Mouse (Mus musculus) Patski (cell line): Measurements from ENCODE around the gene Ndufaf3. TPM values are rescaled to one million over a fixed set of nuclear protein-coding genes. Genes with fewer than 3 reads are reported as not detected.
A peak's percentile ranks its signal among the peaks of the same experiment; 100 is the strongest.

ENCODE experiments used
- ATAC-seq: fragments of 100-300 bp; one replicate; pipeline ENCODE4 v1.8.0; 2021
- CTCF ChIA-PET: fragments of 350-600 bp; sonication (Branson Sonifier 250); formaldehyde crosslinking; loops from one replicate; lab custom pipeline; 2022; ENCODE audit warnings: inconsistent platforms; lab: Charles Lee
- POLR2A ChIA-PET: fragments of 350-600 bp; sonication (Branson Sonifier 250); formaldehyde crosslinking; loops from one replicate; lab custom pipeline; 2022; ENCODE audit warnings: antibody characterized with exemption, inconsistent platforms; lab: Charles Lee
- DNase-seq: peaks from one replicate; pipeline ENCODE4 v3.0.0-alpha.2; 2011; ENCODE audit warnings: low read depth, low spot score
- H3K27me3 ChIP-seq: fragments of 371-371 bp; one replicate; pipeline ENCODE4 v1.5.1; 2021
- CTCF ChIP-seq: fragments of 100-300 bp; IDR thresholded peaks from one replicate; pipeline ENCODE4 v1.5.1; 2021
- in situ Hi-C: fragments of 300-500 bp; cut with MboI; formaldehyde crosslinking; loops from 3 replicates; pipeline ENCODE4 v1.11.1; 2018; ENCODE audit warnings: low pct_unique_long_range_greater_than_20kb, mixed read lengths
- polyA plus RNA-seq: library from polyadenylated mRNA; unstranded; gene quantifications from one replicate; pipeline ENCODE4 v1.2.3, GENCODE M21; 2021

Ndufaf3 gene
- polyA plus RNA-seq, 1 experiment from 2014 or later = 58.4 TPM

DNA sequence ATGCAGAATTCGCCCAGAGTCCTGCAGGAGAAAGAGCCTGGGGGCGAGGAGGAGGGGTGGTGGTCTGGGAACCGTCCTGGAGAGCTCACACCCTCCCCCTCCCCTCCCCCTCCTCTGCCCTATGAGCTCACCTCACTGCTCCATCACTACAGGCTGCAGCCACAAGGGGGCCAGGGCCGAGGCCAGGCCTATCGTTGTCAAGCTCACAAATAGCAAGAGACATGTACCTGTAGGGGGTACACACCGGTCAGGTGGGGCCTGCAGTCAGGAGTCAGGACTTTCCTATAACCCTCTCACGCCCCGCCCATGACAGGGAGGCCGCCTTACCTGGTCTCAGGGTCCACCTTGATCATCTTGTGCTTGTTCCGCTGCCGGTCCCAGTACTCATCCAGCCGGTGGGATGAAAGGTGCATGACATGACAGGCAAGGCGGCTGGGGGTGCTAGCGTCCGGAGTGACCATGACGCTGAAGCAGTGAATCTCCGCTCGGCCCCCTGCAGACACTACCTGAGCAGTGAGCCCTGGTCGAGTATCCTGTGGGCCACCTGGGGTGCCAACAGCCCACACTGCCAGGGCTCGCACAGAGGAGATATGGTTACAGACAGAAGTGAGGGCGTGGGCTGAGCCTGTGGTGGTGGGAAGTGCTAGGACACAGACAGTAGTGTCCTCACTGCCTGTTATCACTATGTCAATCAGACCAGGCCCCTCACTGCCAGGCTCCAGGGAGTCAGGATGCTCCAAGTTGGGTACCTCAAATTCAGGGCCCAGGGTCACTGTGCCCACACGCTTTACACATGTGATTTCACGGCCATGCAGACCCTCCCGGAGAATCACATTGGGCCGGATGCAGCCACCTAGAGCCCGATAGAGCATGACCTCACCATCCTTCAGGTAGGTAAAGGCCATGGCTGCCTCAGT, 6.8 kb upstream of the Ndufaf3 start:
- no peaks in the 10 kb centered on the region for H3K27me3 ChIP-seq
- no peak for TF ChIP-seq CTCF
- DNase-seq (no peak), ATAC-seq (no peak)
- in situ Hi-C loops = no loop called here
- ChIA-PET POLR2A (interaction anchor here (1.1 kb wide), 1 partner anchor 23 kb away, joined by 3 read pairs; no protein-coding TSS in a partner anchor), CTCF (interaction anchor here (1.2 to 2.2 kb wide), 2 partner anchors 23 to 72 kb away, joined by 4 to 5 read pairs; no protein-coding TSS in a partner anchor)

DNA sequence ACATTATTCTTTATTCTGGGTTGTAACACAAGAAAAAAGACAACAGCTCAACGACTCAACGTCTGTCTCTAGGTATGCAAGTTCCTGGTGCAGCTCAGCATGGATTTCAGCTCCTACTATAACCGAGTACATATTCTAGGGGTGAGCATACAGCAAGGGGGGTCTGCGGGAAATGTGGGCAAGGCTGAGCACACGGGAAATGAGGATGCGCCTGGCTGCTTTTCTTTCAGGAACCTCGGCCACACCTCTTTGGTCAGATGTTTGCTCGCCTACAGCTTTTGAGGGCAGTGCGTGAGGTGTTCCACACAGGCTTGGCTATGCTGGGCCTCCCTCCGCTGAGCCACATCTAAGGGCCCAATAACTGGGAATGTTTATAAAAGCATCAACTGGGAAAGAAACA, 5.1 kb upstream of the Ndufaf3 start:
- no peaks in the 10 kb centered on the region for H3K27me3 ChIP-seq
- no peak for TF ChIP-seq CTCF
- POLR2A ChIA-PET = interaction anchor here (0.6 kb wide), 1 partner anchor 264 kb away, joined by 3 read pairs; no protein-coding TSS in a partner anchor
- CTCF ChIA-PET = no interaction called here
- in situ Hi-C loops = no loop called here
- ATAC-seq (no peak), DNase-seq (no peak)

DNA sequence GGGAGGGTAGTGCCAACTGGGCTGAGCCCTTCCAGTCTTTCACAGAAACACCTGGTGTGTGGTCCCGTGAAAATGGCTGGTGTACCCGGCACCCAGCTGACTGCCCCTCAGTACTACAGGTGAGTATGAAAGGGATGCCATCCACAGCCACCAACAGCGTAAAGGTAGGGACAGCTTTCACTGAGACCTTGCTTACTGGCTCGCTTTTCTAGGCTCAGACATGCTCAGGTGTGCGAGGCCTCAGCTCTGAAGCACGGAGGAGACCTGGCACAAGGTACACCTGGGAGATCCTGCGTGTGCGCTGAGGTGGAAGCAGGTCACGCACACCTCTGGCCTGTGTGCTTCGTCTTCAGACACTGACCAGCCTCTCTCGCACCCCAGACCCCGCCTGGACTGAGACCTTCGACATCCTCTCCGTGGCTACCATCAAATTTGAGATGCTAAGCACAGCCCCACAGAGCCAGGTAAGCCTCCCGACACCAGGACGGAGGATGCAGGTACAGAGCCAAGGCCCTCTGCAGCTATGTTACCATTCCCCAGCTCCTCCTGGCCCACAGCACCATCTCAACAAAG, 4.3 kb upstream of the Ndufaf3 start:
- ChIA-PET POLR2A (interaction anchor here (0.6 kb wide), 1 partner anchor 47 kb away, joined by 3 read pairs; no protein-coding TSS in a partner anchor), CTCF (interaction anchor here (0.9 kb wide), 1 partner anchor 49 kb away, joined by 3 read pairs; no protein-coding TSS in a partner anchor)
- no peak for ATAC-seq
- H3K27me3 ChIP-seq = no peaks in the 10 kb centered on the region
- no peak for DNase-seq
- no peak for TF ChIP-seq CTCF
- in situ Hi-C loops = no loop called here

DNA sequence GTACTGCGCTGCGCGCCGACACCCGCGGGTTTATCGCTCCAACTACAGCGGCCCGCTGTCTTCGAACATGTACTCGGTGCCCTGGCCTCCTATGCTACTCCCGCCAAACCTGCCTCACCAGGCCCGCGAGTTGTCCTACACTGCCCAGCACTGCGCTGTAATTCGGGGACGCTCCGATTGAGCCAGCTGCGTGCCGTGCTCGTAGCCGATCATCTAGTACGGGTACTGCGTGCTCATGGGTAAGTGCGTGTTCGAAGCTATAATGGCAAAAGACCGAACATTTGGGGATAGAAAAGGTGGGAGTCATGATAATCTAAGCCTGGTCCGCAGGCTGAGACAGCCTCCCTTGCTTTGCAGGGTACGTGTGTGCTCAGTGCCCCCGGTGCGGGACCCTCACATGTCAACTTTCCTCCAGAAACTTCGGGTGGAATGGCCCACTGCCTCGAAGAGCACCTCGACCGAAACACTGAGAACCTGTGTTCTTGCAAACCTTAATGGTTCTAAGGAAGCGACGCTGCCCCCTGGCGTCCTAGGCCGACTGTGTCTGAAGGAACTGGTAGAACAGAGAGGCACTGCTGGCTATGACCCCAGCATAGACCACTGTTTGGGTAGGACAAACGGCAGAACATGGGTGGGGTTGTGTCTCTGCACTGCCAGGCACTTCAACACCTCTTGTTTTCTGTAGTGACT, 3.1 kb upstream of the Ndufaf3 start:
- no peak for DNase-seq
- POLR2A ChIA-PET = no interaction called here
- ATAC-seq = peak; percentile 15
- in situ Hi-C loops = no loop called here
- H3K27me3 ChIP-seq = no peaks in the 10 kb centered on the region
- CTCF ChIA-PET = interaction anchor here (0.9 to 1.6 kb wide), 2 partner anchors 9 to 48 kb away, joined by 3 to 4 read pairs; no protein-coding TSS in a partner anchor
- no peak for TF ChIP-seq CTCF

DNA sequence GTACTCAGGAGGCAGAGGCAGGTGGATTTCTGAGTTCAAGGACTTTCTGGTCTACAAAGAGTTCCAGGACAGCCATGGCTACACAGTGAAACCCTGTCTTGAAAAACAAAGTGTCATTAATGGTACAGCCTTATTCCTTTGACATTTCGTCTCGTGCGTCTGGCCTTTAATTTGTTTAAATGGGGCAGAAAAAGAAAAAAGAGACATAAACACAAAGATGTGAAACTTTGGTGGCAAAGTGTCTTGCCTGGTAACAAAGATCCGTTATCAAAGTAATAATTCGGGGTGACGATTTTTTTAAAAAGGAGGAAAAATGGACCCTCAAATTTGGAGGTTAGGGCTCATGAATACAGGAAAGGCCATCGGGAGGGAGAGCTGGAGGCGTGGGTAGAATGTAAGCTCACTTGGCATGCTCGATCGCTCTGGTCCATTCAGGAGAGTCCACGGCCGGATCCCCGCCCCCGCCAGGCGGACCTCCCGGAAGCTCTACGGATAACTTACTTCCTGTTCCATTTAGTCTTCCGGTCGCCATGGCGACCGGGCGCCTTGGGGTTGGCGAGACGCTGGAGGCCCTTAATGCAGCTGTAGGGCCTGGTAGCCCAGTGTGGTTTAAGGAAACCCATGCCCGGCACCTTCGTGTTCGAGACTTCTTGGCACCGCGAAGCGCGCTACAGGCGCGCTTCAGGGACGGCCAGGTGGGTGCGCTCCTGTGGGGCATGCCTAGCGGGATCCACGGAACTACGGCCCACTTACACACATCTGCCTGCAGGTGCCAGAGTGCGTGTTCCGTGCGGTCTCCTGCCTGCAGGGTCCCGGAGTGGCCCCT, 2.4 kb upstream of the Ndufaf3 start, which contains the start of gene Dalrd3:
Gene Dalrd3 (plus strand): TSS at position 506 of the 826 bp plus-strand sequence.
- ATAC-seq (peak; percentile 38), DNase-seq (no peak)
- POLR2A ChIA-PET = interaction anchor here (1.3 kb wide), 1 partner anchor 8 kb away, joined by 3 read pairs; no protein-coding TSS in a partner anchor
- no peaks in the 10 kb centered on the region for H3K27me3 ChIP-seq
- no peak for TF ChIP-seq CTCF
- in situ Hi-C loops = no loop called here
- CTCF ChIA-PET = interaction anchor here (1.6 kb wide), 1 partner anchor 8 kb away, joined by 4 read pairs; no protein-coding TSS in a partner anchor

DNA sequence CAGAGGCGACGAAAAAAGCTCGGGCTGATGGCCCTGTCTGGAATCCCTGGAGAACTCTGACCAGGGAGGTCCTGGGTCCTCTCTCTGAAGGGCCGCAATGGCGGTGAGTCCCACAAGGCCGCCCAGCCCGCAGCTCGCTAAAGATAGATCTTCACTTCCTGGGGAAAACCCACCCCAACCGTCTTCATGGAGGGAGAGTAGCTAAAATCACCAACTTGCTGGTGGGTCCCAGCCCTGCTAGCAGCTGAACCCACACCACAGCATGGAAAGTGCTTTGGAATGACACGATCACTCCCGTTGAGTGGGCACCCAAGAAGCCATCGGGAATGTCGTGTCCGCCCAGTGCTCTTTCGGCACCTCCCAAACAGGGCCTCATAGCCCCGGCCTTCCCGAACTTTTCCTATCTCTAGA, 1.3 kb upstream of the Ndufaf3 start:
- no peak for TF ChIP-seq CTCF
- H3K27me3 ChIP-seq = no peaks in the 10 kb centered on the region
- no peak for DNase-seq
- ChIA-PET POLR2A (interaction anchor here (1.3 kb wide), 2 partner anchors 9 to 51 kb away, joined by 3 to 6 read pairs; partner anchors contain the start of gene Qrich1), CTCF (no interaction called here)
- no peak for ATAC-seq
- in situ Hi-C loops = no loop called here

DNA sequence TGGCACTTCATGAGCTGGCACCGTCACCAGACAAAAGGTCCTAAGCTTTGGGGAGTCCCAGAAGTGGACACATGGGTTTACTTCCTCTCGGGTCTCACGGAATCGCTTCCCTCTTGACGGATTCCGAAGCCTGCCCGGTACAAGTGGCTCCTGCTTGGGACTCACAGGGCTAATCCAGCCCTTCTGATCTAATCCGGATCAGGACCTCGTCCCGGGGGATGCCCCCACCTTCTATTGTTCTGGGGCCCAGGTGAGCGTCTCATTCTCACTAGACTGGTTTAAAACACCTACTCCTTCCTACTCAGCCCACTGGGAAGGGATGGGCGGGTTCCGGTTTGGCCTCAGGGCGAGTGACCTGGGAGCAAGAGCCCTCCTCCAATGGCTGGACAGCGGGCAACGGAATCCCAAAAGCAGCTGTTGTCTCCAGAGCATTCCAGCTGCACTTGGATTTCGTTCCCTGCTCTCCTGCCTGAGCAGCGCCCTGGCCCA, 741 bp upstream of the Ndufaf3 start:
- no peak for DNase-seq
- no peak for TF ChIP-seq CTCF
- POLR2A ChIA-PET = interaction anchor here (1.1 to 1.3 kb wide), 3 partner anchors 9 to 51 kb away, joined by 3 to 6 read pairs (median 5); partner anchors contain the start of gene Qrich1
- in situ Hi-C loops = no loop called here
- CTCF ChIA-PET = interaction anchor here (1.0 to 1.3 kb wide), 2 partner anchors 14 to 44 kb away, joined by 3 to 4 read pairs; no protein-coding TSS in a partner anchor
- ATAC-seq = no peak
- H3K27me3 ChIP-seq = no peaks in the 10 kb centered on the region

DNA sequence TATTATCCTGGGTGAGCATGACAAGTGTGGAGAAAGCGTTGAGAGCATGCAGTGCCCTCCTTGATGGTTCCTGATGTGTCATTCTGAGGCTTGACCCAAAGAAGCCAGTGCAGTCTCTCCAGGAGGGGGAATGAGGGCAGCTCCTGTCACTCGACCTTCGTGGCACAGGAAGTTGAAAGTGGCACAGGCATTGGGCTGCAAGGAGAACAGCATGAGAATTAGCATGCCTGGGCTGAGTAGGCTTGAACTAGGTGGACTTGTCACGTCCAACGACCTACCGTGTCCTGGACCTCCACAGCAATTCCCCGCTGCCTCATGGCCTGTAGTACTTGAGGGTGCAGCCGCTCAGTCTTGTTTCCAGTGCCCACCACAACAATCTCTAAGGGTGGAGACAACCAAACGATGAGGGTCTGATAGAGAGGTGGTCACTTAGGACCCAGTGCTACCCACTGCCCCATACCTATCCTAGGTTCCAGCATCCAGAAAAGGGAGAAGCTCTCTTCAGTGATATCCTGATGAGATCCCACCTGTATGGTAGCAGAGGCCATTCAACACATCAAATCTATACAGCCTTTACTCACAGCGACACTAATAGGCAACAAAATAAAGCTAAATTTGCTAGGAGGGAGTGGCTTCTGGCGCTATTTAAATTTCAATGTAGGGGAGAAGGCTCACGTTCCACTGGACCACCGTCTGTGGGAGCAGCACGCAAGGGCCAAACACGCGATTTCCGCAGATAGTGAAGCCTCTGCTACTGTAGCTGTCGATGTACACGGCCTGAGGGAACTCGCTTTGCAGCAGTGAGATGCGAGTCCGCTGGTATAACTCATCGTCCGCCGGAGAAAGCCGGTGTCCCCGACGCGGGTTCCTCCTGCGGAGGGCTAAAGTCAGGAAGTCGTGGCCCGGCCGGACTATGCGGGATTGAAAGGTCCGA, 1.1 kb downstream of the Ndufaf3 start:
- no peak for TF ChIP-seq CTCF
- no peak for DNase-seq
- in situ Hi-C loops = no loop called here
- POLR2A ChIA-PET = no interaction called here
- no peaks in the 10 kb centered on the region for H3K27me3 ChIP-seq
- CTCF ChIA-PET = no interaction called here
- peak; percentile 1 for ATAC-seq
